Mouse (Mus musculus) midbrain, embryonic 14.5 days (tissue): ENCODE data around the gene Ccdc173. TPM values are rescaled to one million over a fixed set of nuclear protein-coding genes. Genes with fewer than 3 reads are reported as not detected.
A peak's percentile ranks its signal among the peaks of the same experiment; 100 is the strongest.

Experiments used
- ATAC-seq: fragments of 200-750 bp; cut with Nextera tagmentation; 2 replicates; pipeline ENCODE4 v1.8.0; 2017; ENCODE audit warnings: moderate number of reproducible peaks, moderate library complexity; ENCODE audit not compliant: low FRiP score, low TSS enrichment
- DNase-seq: peaks from one replicate; pipeline ENCODE4 v3.0.0-alpha.2; 2015
- H3K27ac ChIP-seq: fragments of 300-500 bp; sonication (generic); replicated peaks from 2 replicates; pipeline ENCODE4 v1.5.1; 2014; ENCODE audit warnings: mild to moderate bottlenecking, low read depth, low read length, moderate library complexity
- H3K27me3 ChIP-seq: fragments of 300-500 bp; sonication (generic); 2 replicates; pipeline ENCODE4 v1.6.1; 2014; ENCODE audit warnings: low read length, control low read depth, mixed read lengths; ENCODE audit not compliant: control insufficient read depth, insufficient read depth
- H3K36me3 ChIP-seq: fragments of 300-500 bp; sonication (generic); 2 replicates; pipeline ENCODE4 v1.6.1; 2014; ENCODE audit warnings: low read length, control low read depth; ENCODE audit not compliant: control insufficient read depth, insufficient read depth
- H3K4me1 ChIP-seq: fragments of 300-500 bp; sonication (generic); 2 replicates; pipeline ENCODE4 v1.6.1; 2014; ENCODE audit warnings: mild to moderate bottlenecking, antibody characterized with exemption, low read length, control low read depth; ENCODE audit not compliant: control insufficient read depth, insufficient read depth
- H3K4me2 ChIP-seq: fragments of 300-500 bp; sonication (generic); 2 replicates; pipeline ENCODE4 v1.6.1; 2014; ENCODE audit warnings: mild to moderate bottlenecking, low read length, moderate library complexity
- H3K4me3 ChIP-seq: fragments of 300-500 bp; sonication (generic); replicated peaks from 2 replicates; pipeline ENCODE4 v1.5.1; 2014; ENCODE audit warnings: low read depth, low read length
- H3K9ac ChIP-seq: fragments of 300-500 bp; sonication (generic); replicated peaks from 2 replicates; pipeline ENCODE4 v1.6.1; 2014; ENCODE audit warnings: mild to moderate bottlenecking, low read length, moderate library complexity
- H3K9me3 ChIP-seq: fragments of 300-500 bp; sonication (generic); 2 replicates; pipeline ENCODE4 v1.6.1; 2016; ENCODE audit warnings: low read length, control low read depth, mixed read lengths; ENCODE audit not compliant: control insufficient read depth
- WGBS: fragments of 180-500 bp; shearing (Covaris S2); extraction: QIAGEN DNeasy Blood & Tissue Kit; methylation state at CpG from one replicate; pipeline ENCODE4 v1.1.7; 2014; 5-methylcytosine and 5-hydroxymethylcytosine counted together
- polyA plus RNA-seq: library from polyadenylated mRNA; unstranded; fragments of >200 nt; fragmentation: Nextera tagmentation; extraction: Ambion mirVana; gene quantifications from 2 replicates; pipeline ENCODE4 v1.2.1, GENCODE M21; 2014

The Ccdc173 gene
- polyA plus RNA-seq, 1 experiment from 2014 or later: 3.0 TPM

GRCm38 (mm10) chr2:69773331-69773730, 16.0 kb downstream of the Ccdc173 start:
- 95% methylated on average over 3 of the region's 3 CpGs for WGBS
- no peak for ATAC-seq

GRCm38 (mm10) chr2:69764716-69765115, 24.7 kb downstream of the Ccdc173 start:
- H3K4me1 ChIP-seq: no peaks in the 10 kb centered on the region
- DNase-seq: no peak
- H3K4me3 ChIP-seq: no peak overlapping the region
- H3K9ac ChIP-seq: no peak overlapping the region
- no peak overlapping the region for H3K4me2 ChIP-seq
- no peaks in the 10 kb centered on the region for H3K36me3 ChIP-seq
- H3K9me3 ChIP-seq: no peaks in the 10 kb centered on the region
- WGBS: 79% methylated on average over 1 of the region's 1 CpGs
- H3K27me3 ChIP-seq: no peaks in the 10 kb centered on the region
- ATAC-seq: no peak
- no peak overlapping the region for H3K27ac ChIP-seq

More at GRCm38 (mm10) chr2:69773331-69773730, 16.0 kb downstream of the Ccdc173 start:
- Histone ChIP-seq H3K4me1 (no peaks in the 10 kb centered on the region), H3K9ac (no peak overlapping the region), H3K36me3 (peaks cover 15% of the 10 kb centered on the region), H3K4me3 (no peak overlapping the region), H3K27me3 (no peaks in the 10 kb centered on the region), H3K27ac (no peak overlapping the region), H3K4me2 (no peak overlapping the region), H3K9me3 (no peaks in the 10 kb centered on the region)
- DNase-seq: no peak

- DNase-seq: no peak
- 80% methylated on average over 4 of the region's 4 CpGs for WGBS
Measured at GRCm38 (mm10) chr2:69763340-69763739, 26.0 kb downstream of the Ccdc173 start.

GRCm38 (mm10) chr2:69760980-69761379, 28.4 kb downstream of the Ccdc173 start:
- H3K4me3 ChIP-seq: no peak overlapping the region
- H3K36me3 ChIP-seq: 0 out of 2 replicates have a peak, but pooled peaks cover 2% of the 10 kb centered on the region
- H3K4me2 ChIP-seq: no peak overlapping the region
- DNase-seq: peak; percentile 21
- no peaks in the 10 kb centered on the region for H3K27me3 ChIP-seq
- no peaks in the 10 kb centered on the region for H3K9me3 ChIP-seq
- no peak; the same call in 1 of the 2 replicates for ATAC-seq
- no peaks in the 10 kb centered on the region for H3K4me1 ChIP-seq
- no peak overlapping the region for H3K9ac ChIP-seq
- 9% methylated on average over 5 of the region's 5 CpGs for WGBS
- no peak overlapping the region for H3K27ac ChIP-seq

More at GRCm38 (mm10) chr2:69763340-69763739, 26.0 kb downstream of the Ccdc173 start:
- no peaks in the 10 kb centered on the region for H3K9me3 ChIP-seq
- H3K4me2 ChIP-seq: no peak overlapping the region
- H3K27me3 ChIP-seq: no peaks in the 10 kb centered on the region
- H3K9ac ChIP-seq: no peak overlapping the region
- H3K36me3 ChIP-seq: no peaks in the 10 kb centered on the region
- no peaks in the 10 kb centered on the region for H3K4me1 ChIP-seq
- no peak for ATAC-seq
- H3K4me3 ChIP-seq: no peak overlapping the region
- H3K27ac ChIP-seq: no peak overlapping the region

- no peaks in the 10 kb centered on the region for H3K27me3 ChIP-seq
- H3K27ac ChIP-seq: no peak overlapping the region
- peaks cover 66% of the 10 kb centered on the region for H3K36me3 ChIP-seq
- H3K4me2 ChIP-seq: no peak overlapping the region
- no peaks in the 10 kb centered on the region for H3K4me1 ChIP-seq
- ATAC-seq: no peak
- no peaks in the 10 kb centered on the region for H3K9me3 ChIP-seq
- no peak overlapping the region for H3K9ac ChIP-seq
- 92% methylated on average over 1 of the region's 1 CpGs for WGBS
- no peak for DNase-seq
- no peak overlapping the region for H3K4me3 ChIP-seq
Measured at GRCm38 (mm10) chr2:69745091-69745490, 44.3 kb downstream of the Ccdc173 start.

GRCm38 (mm10) chr2:69723519-69723825, 65.9 kb downstream of the Ccdc173 start:
- DNase-seq (peak; percentile 21), ATAC-seq (no peak)
- H3K27me3 ChIP-seq: no peaks in the 10 kb centered on the region
- H3K9ac ChIP-seq: peak overlapping the region; percentile 85
- peak overlapping the region; percentile 87 for H3K27ac ChIP-seq
- peak overlapping the region; percentile 89 for H3K4me3 ChIP-seq
- WGBS: under 1% methylated on average over 13 of the region's 13 CpGs
- no peaks in the 10 kb centered on the region for H3K9me3 ChIP-seq
- no peaks in the 10 kb centered on the region for H3K36me3 ChIP-seq
- H3K4me1 ChIP-seq: peaks cover 10% of the 10 kb centered on the region; the same call in 1 of the 2 replicates
- peak overlapping the region; percentile 69 for H3K4me2 ChIP-seq

- Histone ChIP-seq H3K27me3 (no peaks in the 10 kb centered on the region), H3K4me3 (peak overlapping the region; percentile 89), H3K36me3 (no peaks in the 10 kb centered on the region), H3K4me2 (peak overlapping the region; percentile 69), H3K27ac (peak overlapping the region; percentile 87), H3K9me3 (no peaks in the 10 kb centered on the region), H3K9ac (peak overlapping the region; percentile 85), H3K4me1 (peaks cover 10% of the 10 kb centered on the region; the same call in 1 of the 2 replicates)
- peak; percentile 99 for DNase-seq
- under 1% methylated on average over 90 of the region's 91 CpGs for WGBS
- ATAC-seq: peak; percentile 98
Measured at GRCm38 (mm10) chr2:69722650-69723518, 66.5 kb downstream of the Ccdc173 start.

- Histone ChIP-seq H3K27me3 (no peaks in the 10 kb centered on the region), H3K27ac (peak within 1 kb of the TSS; percentile 87), H3K4me2 (peak within 1 kb of the TSS; percentile 69), H3K36me3 (no peaks in the 10 kb centered on the region), H3K9ac (peak within 1 kb of the TSS; percentile 85), H3K4me1 (peaks cover 10% of the 10 kb centered on the region; the same call in 1 of the 2 replicates), H3K9me3 (no peaks in the 10 kb centered on the region), H3K4me3 (peak within 1 kb of the TSS; percentile 89)
- no peak; the same call in none of the 2 replicates for ATAC-seq
- no peak for DNase-seq
- 4% methylated on average over 12 of the region's 12 CpGs for WGBS
Measured at GRCm38 (mm10) chr2:69722273-69722649, 67.1 kb downstream of the Ccdc173 start, which contains the start of gene Ppig. Gene Ppig (plus strand): TSS chr2:69722545.

- H3K4me3 ChIP-seq: no peak overlapping the region
Measured at GRCm38 (mm10) chr2:69719121-69719520, 70.3 kb downstream of the Ccdc173 start.

More at GRCm38 (mm10) chr2:69719121-69719520, 70.3 kb downstream of the Ccdc173 start:
- Histone ChIP-seq H3K4me1 (peaks cover 7% of the 10 kb centered on the region; the same call in 1 of the 2 replicates), H3K9ac (no peak overlapping the region), H3K27ac (no peak overlapping the region), H3K36me3 (no peaks in the 10 kb centered on the region), H3K27me3 (no peaks in the 10 kb centered on the region), H3K9me3 (no peaks in the 10 kb centered on the region), H3K4me2 (no peak overlapping the region)
- WGBS: 81% methylated on average over 1 of the region's 1 CpGs
- no peak for ATAC-seq
- no peak for DNase-seq
